13 mouse cellular contexts compared by ENCODE assay signal in genomic region chr8:104239418-104239861, GRCm38 (mm10). TPM values are rescaled to one million over a fixed set of nuclear protein-coding genes. Genes with fewer than 3 reads are reported as not detected.
DNase-seq lines count a peak whose midpoint lies in the region; ATAC-seq lines count a peak whose summit lies in the region.
"Had no signal": no experiment of that assay in that cellular context is flagged by ENCODE, and none has a peak within 500 bp of the region (broad histone marks: within the 10 kb centered on the region; RNA-seq: fewer than 3 reads in every experiment).

No protein-coding gene starts in this region.

- no peaks in the 10 kb centered on the region for H3K27me3 ChIP-seq in heart, embryonic 12.5 days (replicated peaks)

- no peak overlapping the region for H3K27ac ChIP-seq in heart, embryonic 12.5 days (ENCODE audit: poor library complexity, severe bottlenecking)
- H3K27ac ChIP-seq in brown adipose tissue, adult 24 weeks (replicated peaks; ENCODE audit: low read depth, low read length): 0 out of 2 replicates have a peak overlapping the region, but pooled peaks have one; percentile 16

- WGBS in heart, embryonic 12.5 days: 67% methylated on average over 10 of the region's 10 CpGs

- H3K36me3 ChIP-seq in heart, embryonic 12.5 days: peaks cover 87% of the 10 kb centered on the region

- no peak for ATAC-seq in heart, embryonic 12.5 days (ENCODE audit: insufficient number of reproducible peaks, low FRiP score)
- ATAC-seq in megakaryocyte, adult 5-6 weeks (ENCODE audit: poor library complexity, severe bottlenecking): peak; percentile 86

- no peak overlapping the region for H3K4me2 ChIP-seq in heart, embryonic 12.5 days

- no peak overlapping the region for H3K9ac ChIP-seq in heart, embryonic 12.5 days

- H3K4me1 ChIP-seq in heart, embryonic 12.5 days (replicated peaks): no peaks in the 10 kb centered on the region
- no peaks in the 10 kb centered on the region for H3K4me1 ChIP-seq in brown adipose tissue, adult 24 weeks (ENCODE audit: control insufficient read depth, insufficient read depth, insufficient read length, low read length)

- peak; percentile 15 for DNase-seq in heart, adult 8-10 months (ENCODE audit: low spot score)
- DNase-seq in 416B (ENCODE audit: low read depth): peak; percentile 53
- no peak for DNase-seq in frontal cortex, postnatal 25 days (ENCODE audit: low spot score in 2 of 2)
- no peak for DNase-seq in left cerebral cortex, adult 11 months (ENCODE audit: low spot score)
- DNase-seq in adrenal gland, postnatal 36 days: no peak
- DNase-seq: gastrocnemius, postnatal 14 days; heart, postnatal 36 days; lung, postnatal 4 days; right cerebral cortex, postnatal 14 days had no signal

- H3K4me3 ChIP-seq in heart, embryonic 12.5 days: no peak overlapping the region
- no peak overlapping the region for H3K4me3 ChIP-seq in brown adipose tissue, adult 24 weeks (ENCODE audit: insufficient read depth, low read depth, low read length)

- H3K9me3 ChIP-seq in heart, embryonic 12.5 days (replicated peaks): no peaks in the 10 kb centered on the region

RNA-seq across cellular contexts. Expression of gene Tk2, which starts 8.9 kb away (rescaled TPM):
- 10 to 100 TPM in 1 of 4 experiments, 1 to 10 TPM in 3; 6.5 to 10.4 (median 9.3) TPM for total RNA-seq in heart, adult 8-10 months (2022)
- 13.2 and 13.6 TPM in 2 replicates for polyA plus RNA-seq in heart, embryonic 12.5 days (2016; fragmentation: Nextera tagmentation; extraction: Ambion mirVana)
- polyA plus RNA-seq in brown adipose tissue, adult 24 weeks (2012; ENCODE audit: insufficient read depth, insufficient read length, missing spikeins): 13.1 and 16.8 TPM in 2 replicates
- total RNA-seq in megakaryocyte, adult 5-6 weeks (2015): 27.6 and 30.0 TPM in 2 replicates
- total RNA-seq in megakaryocyte, adult 5-6 weeks (2017): 17.4 and 28.5 TPM in 2 replicates
- 10 to 100 TPM; 79.2 to 80.0 TPM for total RNA-seq in adrenal gland, postnatal 36 days (2021)

RNA-seq across cellular contexts. Expression of gene Cklf, which starts 11.2 kb away (rescaled TPM):
- total RNA-seq in heart, adult 8-10 months (2022): 1 to 10 TPM; 3.1 to 4.6 (median 4.2) TPM
- 30.5 and 34.1 TPM in 2 replicates for polyA plus RNA-seq in heart, embryonic 12.5 days (2016; fragmentation: Nextera tagmentation; extraction: Ambion mirVana)
- polyA plus RNA-seq in brown adipose tissue, adult 24 weeks (2012; ENCODE audit: insufficient read depth, insufficient read length, missing spikeins): 3.8 TPM in 1 of 2 replicates, not detected in the other
- 120 and 138 TPM in 2 replicates for total RNA-seq in megakaryocyte, adult 5-6 weeks (2015)
- 35.9 and 46.7 TPM in 2 replicates for total RNA-seq in megakaryocyte, adult 5-6 weeks (2017)
- 100 to 1,000 TPM in 1 of 2 experiments, 10 to 100 TPM in 1; 86.6 to 187 TPM for total RNA-seq in adrenal gland, postnatal 36 days (2021)

RNA-seq across cellular contexts. Expression of gene Cmtm2a, which starts 53.5 kb away (rescaled TPM):
- not detected for total RNA-seq in heart, adult 8-10 months (2022)
- polyA plus RNA-seq in heart, embryonic 12.5 days (2016; fragmentation: Nextera tagmentation; extraction: Ambion mirVana): not detected in 2 replicates
- polyA plus RNA-seq in brown adipose tissue, adult 24 weeks (2012; ENCODE audit: insufficient read depth, insufficient read length, missing spikeins): not detected in 2 replicates
- not detected in 2 replicates for total RNA-seq in megakaryocyte, adult 5-6 weeks (2015)
- total RNA-seq in megakaryocyte, adult 5-6 weeks (2017): not detected in 2 replicates
- under 1 TPM; 0.89 to 0.92 TPM for total RNA-seq in adrenal gland, postnatal 36 days (2021)
- total RNA-seq: gastrocnemius, postnatal 14 days; heart, postnatal 36 days; left cerebral cortex, postnatal 36 days had no signal

Comparison
In these comparisons a context has a peak if more than half of its experiments do, and no peak if none do; other contexts are left out.
1. DNase-seq: peak in heart, adult 8-10 months (single experiment) and 416B (single experiment); none in frontal cortex, postnatal 25 days (0 of 2), left cerebral cortex, adult 11 months (single experiment) and adrenal gland, postnatal 36 days (0 of 2).
2. RNA of gene Cklf, which starts 11.2 kb away (total RNA-seq): 86.6 to 187 TPM in adrenal gland, postnatal 36 days and 35.9 to 138 TPM in megakaryocyte, adult 5-6 weeks; 3.1 to 4.6 TPM in heart, adult 8-10 months; every median in the first group is over 4 times any median in the second.